Mouse (Mus musculus) heart, postnatal 10 days (tissue): Measurements from ENCODE around the gene Tspan2. TPM values are rescaled to one million over a fixed set of nuclear protein-coding genes. Genes with fewer than 3 reads are reported as not detected.

Source experiments
- DNase-seq, 2 experiments: peaks; one replicate each; pipeline ENCODE4 v3.0.0; 2021
- intact Hi-C: fragments of 180-260 bp; cut with DNase I; formaldehyde crosslinking; loops from one replicate; pipeline ENCODE4 v1.15.1; 2025
- total RNA-seq, 2 experiments: library from RNA; stranded (reverse); gene quantifications; 2 replicates each; pipeline ENCODE4 v1.2.3; 2021

The Tspan2 gene
- total RNA-seq: 10 to 100 TPM; 30.9 to 31.9 TPM

- peak; percentile 76 to 78 for DNase-seq
- intact Hi-C loops: loop anchor here (2.0 to 10.0 kb wide), 2 partner anchors 22 to 260 kb away; partner anchors contain the start of gene Sike1
Observed at GRCm38 (mm10) chr3:102734313-102735030, at the start of gene Tspan2. Gene Tspan2 (plus strand): TSS chr3:102734529.

GRCm38 (mm10) chr3:102686861-102687260 is 47.5 kb upstream of the Tspan2 start:
- intact Hi-C loops: no loop called here

GRCm38 (mm10) chr3:102687852-102688251 is 46.5 kb upstream of the Tspan2 start:
- intact Hi-C loops: no loop called here
- DNase-seq: no peak

More at GRCm38 (mm10) chr3:102686861-102687260, 47.5 kb upstream of the Tspan2 start:
- no peak for DNase-seq

- intact Hi-C loops: loop anchor here (1.0 to 10.0 kb wide), 6 partner anchors 165 to 607 kb away; partner anchors contain the start of genes Casq2 and Ngf
- DNase-seq: peak; percentile 78 to 85
Observed at GRCm38 (mm10) chr3:102691802-102692484, 42.4 kb upstream of the Tspan2 start.

DNA sequence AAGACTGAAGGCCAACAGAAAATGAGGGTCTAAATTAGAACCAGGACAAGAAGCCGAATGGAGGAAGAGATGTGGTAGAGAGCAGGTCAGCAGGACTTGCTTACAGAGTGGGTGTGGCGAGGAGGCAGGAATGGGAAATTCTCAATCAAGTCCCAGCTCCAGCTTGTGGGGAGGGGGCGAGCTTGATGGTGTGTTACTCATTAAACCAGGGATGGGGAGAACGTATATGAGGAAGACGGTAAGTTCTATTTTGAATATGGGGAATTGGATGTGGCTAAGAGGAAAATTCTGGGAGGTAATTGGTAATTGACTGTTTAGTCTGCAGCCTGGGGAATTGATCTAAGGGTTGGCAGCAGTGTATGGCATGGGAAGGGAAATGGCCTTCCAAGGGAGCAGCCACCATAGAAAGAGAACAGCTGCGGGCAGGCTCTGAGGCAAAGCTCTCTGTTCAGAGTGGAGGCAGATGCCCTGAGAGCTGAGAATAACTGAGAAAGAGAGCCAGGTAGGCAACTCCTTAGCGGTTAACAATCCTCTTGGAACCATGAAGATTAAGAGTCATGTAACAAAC is 41.5 kb upstream of the Tspan2 start:
- intact Hi-C loops: loop anchor here (1.0 to 10.0 kb wide), 5 partner anchors 166 to 608 kb away; partner anchors contain the start of genes Casq2 and Ngf
- DNase-seq: no peak

GRCm38 (mm10) chr3:102698127-102698526 is 36.2 kb upstream of the Tspan2 start:
- no peak for DNase-seq
- intact Hi-C loops: loop anchor here (10.0 kb wide), 1 partner anchor 613 kb away; the partner anchor contains the start of gene Casq2

DNA sequence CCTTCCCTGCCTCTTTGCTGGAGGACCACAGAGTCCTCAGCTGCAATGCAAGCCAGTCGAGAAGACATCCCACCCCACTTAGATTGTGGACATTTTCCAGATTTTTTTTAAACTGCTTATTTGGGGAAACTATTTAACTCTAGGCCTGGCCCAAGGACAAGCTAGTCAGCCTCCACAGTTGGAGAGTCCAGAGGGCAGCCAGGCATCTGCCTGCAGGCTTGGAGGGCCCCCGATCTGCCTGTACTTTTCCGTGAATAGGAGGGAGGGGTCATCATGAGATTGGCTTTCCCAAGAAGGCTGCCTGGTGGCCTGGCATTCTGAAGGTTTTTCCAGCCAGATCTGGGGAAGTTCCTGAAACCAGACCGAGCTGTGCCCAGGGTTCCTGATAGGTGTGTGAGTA is 33.0 kb upstream of the Tspan2 start:
- intact Hi-C loops: no loop called here
- no peak for DNase-seq

- intact Hi-C loops: no loop called here
- DNase-seq: peak; percentile 66 to 68
Observed at GRCm38 (mm10) chr3:102701902-102702544, 32.3 kb upstream of the Tspan2 start.

GRCm38 (mm10) chr3:102704001-102704401 is 30.3 kb upstream of the Tspan2 start:
- intact Hi-C loops: no loop called here
- no peak for DNase-seq

DNA sequence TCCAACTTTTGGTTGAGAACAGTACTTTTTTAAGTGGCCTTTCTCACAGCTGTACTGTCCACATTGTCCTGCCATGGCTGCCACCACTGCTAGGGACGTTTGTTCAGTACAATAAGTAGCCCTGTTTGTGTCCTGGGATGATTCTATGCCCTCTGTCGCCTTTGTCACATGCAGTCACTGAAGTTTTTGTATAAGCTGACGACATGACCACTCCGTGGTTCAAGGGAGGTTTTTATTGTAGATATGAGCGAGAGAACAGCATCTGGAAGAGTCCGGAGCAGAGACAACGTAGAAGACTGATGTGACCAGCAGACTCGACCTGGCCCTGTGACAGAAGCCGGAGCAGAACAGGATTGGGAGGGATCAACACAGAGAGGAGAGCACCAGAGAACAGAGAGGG is 25.7 kb upstream of the Tspan2 start:
- no peak for DNase-seq
- intact Hi-C loops: no loop called here

- peak; percentile 89 to 91 for DNase-seq
- intact Hi-C loops: loop anchor here (1.0 to 5.0 kb wide), 3 partner anchors 47 to 457 kb away; partner anchors contain the start of gene Bcas2
Observed at GRCm38 (mm10) chr3:102715066-102715584, 19.2 kb upstream of the Tspan2 start.

- DNase-seq: no peak
Observed at GRCm38 (mm10) chr3:102715839-102716238, 18.5 kb upstream of the Tspan2 start.

DNA sequence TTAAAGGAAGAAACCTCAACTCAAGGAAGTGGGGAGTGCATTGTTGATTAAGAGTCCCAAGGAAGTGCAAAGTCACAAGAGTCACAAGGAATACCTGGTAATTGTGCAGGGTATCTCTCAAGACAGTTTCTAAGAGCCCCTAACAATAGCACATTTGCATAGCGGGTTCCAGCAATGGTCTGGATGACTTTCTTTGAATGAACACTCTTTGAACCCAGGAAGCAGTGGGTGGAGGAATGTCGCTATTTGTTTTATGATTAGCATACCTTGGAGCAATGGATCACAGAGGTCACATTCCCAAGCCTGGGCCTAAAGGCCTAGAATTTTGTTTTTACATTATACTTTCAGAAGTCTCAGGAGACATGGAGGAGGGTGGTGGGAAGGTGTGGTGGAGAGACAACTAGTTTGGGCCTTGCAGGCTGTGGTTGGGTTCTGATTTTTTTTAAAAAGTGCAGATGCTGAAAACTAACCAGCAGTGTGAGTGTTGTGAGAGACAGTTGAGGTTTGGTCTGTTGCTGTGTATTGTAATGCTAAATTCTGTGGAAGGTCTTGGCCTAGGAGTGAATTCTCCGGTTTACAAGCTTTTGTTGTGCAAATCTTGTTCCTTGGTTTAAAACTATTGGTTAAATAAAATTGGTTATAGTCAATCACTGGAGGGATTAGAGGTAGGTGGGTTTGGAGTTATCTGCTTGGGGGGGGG is 16.6 kb upstream of the Tspan2 start:
- intact Hi-C loops: loop anchor here (5.0 kb wide), 2 partner anchors 45 to 455 kb away; partner anchors contain the start of gene Bcas2
- no peak for DNase-seq

More at GRCm38 (mm10) chr3:102715839-102716238, 18.5 kb upstream of the Tspan2 start:
- intact Hi-C loops: loop anchor here (1.0 to 5.0 kb wide), 3 partner anchors 46 to 456 kb away; partner anchors contain the start of gene Bcas2

GRCm38 (mm10) chr3:102723154-102723553 is 11.2 kb upstream of the Tspan2 start:
- intact Hi-C loops: no loop called here
- no peak for DNase-seq

DNA sequence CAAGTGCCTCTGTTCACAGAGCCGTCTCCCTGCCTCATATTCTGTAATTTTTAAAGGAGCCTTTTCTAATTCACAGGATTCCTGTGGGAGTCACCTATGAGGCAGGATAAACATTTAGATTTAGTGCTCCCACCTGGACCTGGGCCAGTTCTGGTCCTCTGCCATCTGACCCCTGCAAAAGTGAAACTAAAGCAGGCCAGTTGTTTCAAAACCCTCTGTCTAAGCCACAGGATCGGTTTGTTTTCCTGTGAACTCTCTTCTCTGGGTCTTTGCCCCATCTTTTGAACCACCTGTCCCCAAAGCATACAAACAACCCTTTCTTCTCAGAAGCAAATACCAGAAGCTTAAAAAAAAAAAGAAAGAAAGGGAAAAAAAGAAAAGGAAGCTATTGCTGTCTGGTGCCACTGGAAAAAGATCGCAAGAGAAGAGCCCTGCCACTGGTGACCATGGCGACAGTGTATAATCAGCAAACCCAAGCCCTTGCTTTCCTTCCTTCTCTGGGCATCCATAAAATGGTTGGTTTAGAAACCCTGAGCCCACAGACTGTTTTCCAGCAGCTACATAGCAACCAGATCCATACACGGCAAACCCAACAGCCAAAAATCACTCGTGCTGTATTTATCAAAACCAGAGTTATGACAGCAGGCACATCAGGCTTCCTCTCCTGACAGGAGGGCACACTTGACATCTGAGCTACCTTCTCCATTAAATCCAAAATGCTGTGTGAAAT is 10.3 kb upstream of the Tspan2 start:
- intact Hi-C loops: no loop called here
- peak; percentile 60 to 72 for DNase-seq

- DNase-seq: no peak
- intact Hi-C loops: no loop called here
Observed at GRCm38 (mm10) chr3:102724798-102725459, 9.4 kb upstream of the Tspan2 start.

GRCm38 (mm10) chr3:102729416-102729815 is 4.9 kb upstream of the Tspan2 start:
- DNase-seq: no peak
- intact Hi-C loops: no loop called here

DNA sequence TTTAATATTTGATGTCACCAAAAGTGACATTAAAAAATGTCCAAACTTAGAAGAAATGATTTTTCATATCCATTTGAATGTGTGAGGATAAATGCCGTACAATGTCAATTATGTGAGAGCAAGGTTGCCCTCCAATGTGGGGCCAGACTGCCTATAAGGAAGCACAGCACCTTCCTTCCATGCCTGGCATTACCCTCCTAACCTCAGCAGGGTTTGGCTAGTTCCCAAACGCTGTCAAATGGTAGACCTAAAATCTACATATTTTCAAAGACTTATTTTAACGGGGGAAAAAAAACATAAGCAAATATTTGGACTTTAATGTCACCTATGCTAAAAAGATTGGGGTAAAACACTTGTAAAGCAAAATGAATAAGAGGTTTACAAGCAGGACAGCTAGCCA is 3.2 kb upstream of the Tspan2 start:
- DNase-seq: no peak
- intact Hi-C loops: loop anchor here (10.0 kb wide), 1 partner anchor 264 kb away; the partner anchor contains the start of gene Sike1
